Mouse (Mus musculus): Measurements from ENCODE around the gene Spns3. TPM values are rescaled to one million over a fixed set of nuclear protein-coding genes. Genes with fewer than 3 reads are reported as not detected.

Gene Spns3
- total RNA-seq, 4 experiments from 2014 or later: 0.14 TPM; not detected in 3

DNA sequence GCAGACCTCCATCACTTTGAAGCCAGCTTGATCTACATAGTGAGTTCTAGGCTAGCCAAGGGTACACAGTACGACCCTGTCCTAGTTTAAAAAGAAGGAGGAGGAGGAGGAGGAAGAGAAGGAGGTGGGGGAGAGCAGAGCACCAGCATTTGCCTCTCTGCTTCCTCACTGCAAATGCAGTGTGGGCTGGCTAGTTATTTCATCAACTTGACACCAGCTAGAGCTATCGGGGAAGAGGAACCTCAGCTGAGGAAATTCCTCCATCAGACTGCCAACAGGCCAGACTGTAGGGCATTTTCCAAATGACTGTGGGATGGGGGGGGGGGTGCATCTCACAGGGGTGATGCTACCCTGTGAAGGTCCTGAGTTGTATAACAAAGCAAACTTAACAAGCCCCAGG, 31.9 kb downstream of the Spns3 start:
- no peak for DNase-seq (ENCODE audit: low spot score)

- no peak for DNase-seq (ENCODE audit: low spot score)
Observed at GRCm38 (mm10) chr11:72514967-72515366, 35.3 kb downstream of the Spns3 start.

DNA sequence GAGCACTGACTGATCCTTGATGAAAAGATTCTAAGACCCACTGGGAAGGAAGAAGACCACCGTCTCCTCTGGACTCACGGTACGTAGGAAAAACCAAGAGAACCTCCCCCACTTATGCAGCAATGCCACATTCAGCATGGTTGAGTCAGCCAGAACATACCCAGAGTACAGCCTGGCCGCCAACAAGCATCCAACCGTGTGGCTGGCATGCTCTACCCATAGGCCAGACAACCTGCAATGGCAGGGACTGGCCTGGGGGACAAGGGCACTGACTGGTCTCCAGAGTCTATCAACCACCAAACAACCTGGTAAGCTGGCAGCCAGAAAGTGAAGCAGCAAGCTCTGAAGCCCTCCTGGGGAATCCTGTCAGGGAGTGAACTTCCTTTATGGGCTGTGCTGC, 41.7 kb downstream of the Spns3 start:
- no peak for DNase-seq (ENCODE audit: low spot score)

GRCm38 (mm10) chr11:72507651-72508050, 42.7 kb downstream of the Spns3 start:
- DNase-seq (ENCODE audit: low spot score): no peak

GRCm38 (mm10) chr11:72504016-72504797, 46.1 kb downstream of the Spns3 start:
- no peak for DNase-seq (ENCODE audit: low spot score)

- DNase-seq (ENCODE audit: low spot score): no peak
Observed at GRCm38 (mm10) chr11:72503501-72503921, 46.8 kb downstream of the Spns3 start.

- no peak for DNase-seq (ENCODE audit: low spot score)
Observed at GRCm38 (mm10) chr11:72502236-72502635, 48.1 kb downstream of the Spns3 start.

GRCm38 (mm10) chr11:72501426-72502002, 48.8 kb downstream of the Spns3 start:
- DNase-seq (ENCODE audit: low spot score): no peak

DNA sequence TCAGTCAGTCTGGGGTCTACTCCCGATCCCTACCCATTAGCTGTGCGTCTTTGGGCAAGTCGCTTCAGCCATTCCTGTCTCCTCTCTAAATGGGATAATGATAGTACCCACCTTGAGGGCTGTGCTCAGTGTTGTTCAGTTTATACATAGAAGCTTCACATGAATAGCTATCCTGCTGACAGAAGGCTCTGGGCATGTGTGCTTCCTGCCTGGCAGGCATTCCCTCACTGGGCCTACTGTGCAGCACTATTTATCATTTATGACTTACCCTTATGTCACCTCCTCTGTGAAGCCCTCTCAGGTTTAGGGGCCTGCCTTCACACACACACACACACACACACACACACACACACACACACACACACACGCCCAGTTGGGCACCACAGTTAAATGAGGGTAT, 50.2 kb downstream of the Spns3 start:
- no peak for DNase-seq (ENCODE audit: low spot score)

DNA sequence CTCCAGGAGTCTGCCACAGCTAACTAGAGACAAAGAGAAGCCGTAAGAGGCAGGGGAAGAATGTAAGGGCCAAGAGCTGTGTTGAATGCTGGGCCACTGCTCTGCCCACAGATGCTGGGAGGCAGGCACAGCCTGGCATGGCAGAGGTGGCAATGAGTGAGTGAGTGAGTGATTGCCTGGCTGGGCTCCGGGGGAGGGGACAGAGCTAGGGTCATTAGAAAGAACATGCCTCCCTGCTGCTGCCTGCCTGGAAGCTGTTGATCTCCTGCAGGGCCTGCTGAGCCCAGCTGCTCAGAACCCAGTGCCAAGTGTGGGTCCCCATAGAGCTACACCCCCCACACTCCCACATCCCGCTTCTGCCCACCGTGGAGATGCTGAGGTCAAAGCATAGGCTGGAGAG, 52.9 kb downstream of the Spns3 start:
- no peak for DNase-seq (ENCODE audit: low spot score)

GRCm38 (mm10) chr11:72496775-72497174, 53.5 kb downstream of the Spns3 start:
- DNase-seq (ENCODE audit: low spot score): no peak

GRCm38 (mm10) chr11:72496066-72496465, 54.2 kb downstream of the Spns3 start:
- no peak for DNase-seq (ENCODE audit: low spot score)

- no peak for DNase-seq (ENCODE audit: low spot score)
Observed at GRCm38 (mm10) chr11:72494046-72494988, 56.0 kb downstream of the Spns3 start.

GRCm38 (mm10) chr11:72491130-72491960, 59.0 kb downstream of the Spns3 start:
- no peak for DNase-seq (ENCODE audit: low spot score)

GRCm38 (mm10) chr11:72489881-72490301, 60.4 kb downstream of the Spns3 start, which contains the start of gene Spns2:
Gene Spns2, minus strand, starts transcription at chr11:72489904.
- DNase-seq (ENCODE audit: low spot score): peak; percentile 91

DNA sequence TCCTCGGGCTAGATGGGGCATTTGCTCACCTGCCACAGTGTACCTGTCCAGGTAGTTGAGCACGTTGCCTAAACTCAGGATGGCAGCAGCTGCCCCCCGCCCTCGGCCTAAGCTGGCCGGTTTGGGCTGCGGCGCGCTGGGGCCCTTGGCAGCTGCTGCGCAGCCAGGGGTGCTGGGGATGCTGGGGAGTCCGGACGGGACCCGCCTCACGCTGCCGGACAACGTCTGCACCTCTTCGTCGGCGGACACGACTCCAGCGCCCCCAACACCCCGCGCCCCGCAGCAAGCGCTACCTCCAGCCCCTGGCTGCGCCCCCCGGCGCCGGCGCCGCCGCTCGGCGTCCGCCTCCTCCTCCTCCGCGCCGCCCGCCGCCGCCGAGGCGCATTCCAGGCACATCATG, 60.9 kb downstream of the Spns3 start:
- no peak for DNase-seq (ENCODE audit: low spot score)

DNA sequence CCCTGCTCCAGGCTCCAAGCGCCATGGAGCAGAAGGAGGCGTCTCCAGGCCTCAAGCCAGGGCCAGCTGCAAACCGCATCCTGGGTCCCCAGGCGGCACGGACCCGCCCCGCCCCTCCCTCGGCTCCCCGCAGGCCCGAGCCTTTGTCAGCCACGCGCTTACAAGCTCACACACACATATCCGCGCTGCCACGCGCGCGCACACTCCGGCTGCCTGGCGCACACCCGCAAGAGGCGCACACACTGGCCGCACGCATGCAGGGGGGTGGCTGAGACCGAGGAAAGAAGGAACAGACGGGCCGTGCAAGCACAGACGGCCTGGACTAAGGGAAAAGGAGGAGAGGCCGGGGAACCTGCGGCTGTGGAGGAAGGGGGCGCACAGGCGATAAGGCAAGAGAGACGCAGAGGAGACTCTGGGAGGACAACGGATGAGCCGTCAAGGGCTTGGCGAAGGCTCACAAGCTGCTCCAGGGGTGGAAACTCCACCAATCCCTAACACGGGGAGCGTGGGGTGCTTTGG, 61.5 kb downstream of the Spns3 start:
- DNase-seq (ENCODE audit: low spot score): no peak

GRCm38 (mm10) chr11:72487739-72488138, 62.6 kb downstream of the Spns3 start:
- DNase-seq (ENCODE audit: low spot score): no peak

DNA sequence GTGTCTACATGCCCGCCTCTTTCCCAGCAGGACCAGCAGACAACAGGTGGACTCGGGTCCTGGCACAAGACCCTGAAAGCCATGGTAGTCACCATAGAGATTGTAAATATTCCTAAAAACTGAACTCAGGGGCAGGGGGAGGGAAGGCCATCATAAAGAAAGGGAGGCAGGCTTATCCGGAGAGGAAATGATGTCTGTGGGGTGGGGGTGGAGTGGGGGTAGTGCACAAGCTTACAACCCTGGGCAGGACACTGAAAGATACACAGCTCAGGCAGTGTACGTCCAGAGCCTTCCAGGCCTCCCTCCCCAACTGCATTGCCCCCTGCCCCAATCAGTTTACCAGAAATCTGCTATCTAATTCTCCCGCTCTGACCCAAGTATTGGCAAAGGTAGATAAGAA, 63.1 kb downstream of the Spns3 start:
- DNase-seq (ENCODE audit: low spot score): no peak

DNA sequence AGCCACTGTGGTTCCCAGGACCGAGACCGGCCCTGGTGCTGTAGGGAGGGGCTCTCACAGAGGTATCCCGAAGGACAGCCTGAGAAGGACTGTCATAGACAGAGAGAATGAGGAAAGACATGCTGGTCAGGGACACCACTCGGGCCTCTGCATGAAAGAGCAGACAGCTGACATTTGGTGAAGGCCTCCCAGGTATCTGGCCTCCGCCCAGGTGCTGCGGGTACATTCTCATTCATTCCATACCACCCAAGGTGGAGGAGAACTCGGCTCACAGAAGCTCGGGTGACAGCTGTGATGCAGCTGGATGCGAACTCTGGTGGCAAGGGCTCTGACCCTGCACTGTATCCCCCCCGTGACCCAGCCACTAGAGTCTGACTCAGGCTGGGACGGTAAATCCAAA, 64.3 kb downstream of the Spns3 start:
- no peak for DNase-seq (ENCODE audit: low spot score)

GRCm38 (mm10) chr11:72485157-72485556, 65.1 kb downstream of the Spns3 start:
- no peak for DNase-seq (ENCODE audit: low spot score)
